Mouse (Mus musculus): Measurements from ENCODE around the gene Vav2.

The Vav2 gene

DNA sequence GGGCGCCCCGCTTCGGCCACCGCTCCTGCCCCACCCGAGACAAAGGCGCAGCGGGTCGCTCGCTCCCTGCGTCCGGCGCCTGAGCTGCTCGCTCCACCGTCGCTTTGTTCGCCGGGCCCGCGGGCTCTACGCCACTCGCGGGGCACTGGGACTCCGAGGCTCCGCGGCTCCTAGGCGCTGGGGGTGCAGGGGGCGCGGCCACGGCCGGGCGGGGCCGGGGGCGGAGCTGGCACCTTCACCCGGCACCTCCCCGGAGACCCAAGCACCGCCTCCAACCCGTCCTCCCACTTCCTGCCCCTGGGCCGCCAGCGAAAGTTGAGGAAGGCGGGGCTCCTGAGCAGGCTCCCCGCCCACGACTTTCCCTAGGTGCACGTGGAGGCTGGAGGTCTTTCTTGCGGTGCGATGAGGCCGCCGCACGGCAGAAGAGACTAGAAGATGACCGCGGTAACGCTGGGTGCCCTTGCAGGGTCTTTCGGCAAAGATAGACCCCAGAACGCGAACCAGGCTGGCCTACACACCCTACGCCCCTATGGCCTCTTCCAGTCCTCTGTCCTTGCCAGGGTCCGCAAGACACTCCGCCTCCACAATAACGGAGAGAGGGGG, at the start of gene Vav2:
Gene Vav2 (minus strand): TSS at position 179 of the 603 bp plus-strand sequence.
- peak; percentile 93 for DNase-seq (ENCODE audit: low spot score)

GRCm38 (mm10) chr2:27475495-27476302, 48.9 kb upstream of the Vav2 start:
- peak; percentile 93 for DNase-seq (ENCODE audit: low spot score)

DNA sequence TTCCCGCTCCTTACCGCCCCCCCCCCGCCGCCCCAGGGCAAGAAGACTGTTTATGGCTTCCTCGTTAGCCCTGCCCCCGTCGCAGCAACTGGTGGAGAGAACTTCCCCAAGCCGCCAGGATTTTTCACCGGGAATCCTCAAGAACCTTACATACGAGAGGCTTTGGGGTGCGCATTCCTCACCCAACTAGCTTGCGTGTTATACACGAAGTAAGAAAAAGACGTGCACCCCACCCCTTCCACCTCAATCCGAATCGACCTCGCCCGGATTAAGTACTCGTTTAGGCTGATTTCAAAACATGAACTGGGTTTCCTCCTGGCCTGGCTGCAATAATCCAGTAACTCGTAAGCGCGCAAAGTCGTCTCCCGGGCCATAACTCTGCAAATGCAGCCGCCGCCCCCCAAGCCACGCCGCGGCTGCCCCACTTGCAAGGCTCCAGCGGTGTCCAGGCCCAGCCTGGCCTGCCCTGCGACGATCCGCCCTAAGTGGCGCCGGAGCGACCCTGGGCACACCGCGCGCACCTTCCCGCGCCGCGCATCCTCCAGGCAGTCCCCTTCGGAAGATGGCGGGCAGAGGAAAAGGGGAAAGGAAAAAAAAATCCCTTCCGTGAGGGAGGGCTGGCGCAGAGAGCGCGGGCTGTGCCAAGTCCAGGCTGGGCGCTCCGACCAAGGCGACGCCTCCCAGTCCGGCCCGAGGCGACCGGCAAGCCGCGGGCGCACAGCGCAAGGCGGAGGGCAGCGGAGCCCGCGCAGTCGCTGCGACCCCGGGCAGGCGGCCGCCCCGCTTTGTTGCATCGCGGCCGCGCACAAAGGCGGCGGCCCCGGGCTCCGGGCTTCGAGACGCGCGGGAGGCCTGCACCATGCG, 48.0 kb upstream of the Vav2 start:
- DNase-seq (ENCODE audit: low spot score): no peak

GRCm38 (mm10) chr2:27473911-27474310, 47.1 kb upstream of the Vav2 start:
- DNase-seq (ENCODE audit: low spot score): no peak

GRCm38 (mm10) chr2:27473061-27473765, 46.4 kb upstream of the Vav2 start:
- DNase-seq (ENCODE audit: low spot score): no peak

DNA sequence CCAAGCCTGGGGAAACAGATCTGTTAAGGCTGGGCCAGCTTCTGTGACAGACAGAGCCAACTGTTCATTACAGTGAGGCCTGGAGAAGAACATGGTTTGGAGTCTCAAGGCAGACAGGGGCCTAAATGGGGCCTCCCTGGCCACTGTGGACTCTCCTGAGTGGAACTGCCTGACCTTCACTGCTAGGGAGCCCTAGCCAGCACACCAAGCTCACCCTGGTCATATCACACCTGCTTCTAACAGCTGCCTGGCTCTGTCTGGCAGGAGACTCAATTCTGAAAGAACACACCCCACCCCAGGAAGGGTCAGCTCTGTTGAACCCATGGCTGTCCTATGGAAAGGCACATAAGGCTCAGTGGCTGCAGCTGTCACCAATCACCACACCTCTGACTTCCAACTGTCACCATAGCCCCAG, 44.3 kb upstream of the Vav2 start:
- no peak for DNase-seq (ENCODE audit: low spot score)

DNA sequence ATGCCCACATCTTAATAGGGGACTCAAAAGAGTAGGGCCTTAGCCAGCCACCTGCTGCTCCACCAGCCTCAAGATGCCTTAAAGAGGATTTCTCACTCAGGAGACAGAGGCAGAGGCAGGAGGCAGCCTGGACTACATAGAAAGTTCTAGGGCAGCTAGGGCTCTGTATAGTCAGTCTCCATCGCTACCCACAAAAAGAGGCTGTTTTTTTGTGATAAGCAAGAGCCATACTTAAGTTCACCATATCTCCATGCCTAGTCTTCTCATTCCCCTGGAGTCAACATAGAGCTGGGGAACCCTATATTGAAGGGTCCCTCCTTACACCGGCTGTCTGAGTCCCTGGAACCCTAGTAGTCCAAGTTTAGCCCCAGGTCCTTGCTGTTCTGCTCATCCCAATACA, 43.7 kb upstream of the Vav2 start:
- no peak for DNase-seq (ENCODE audit: low spot score)

DNA sequence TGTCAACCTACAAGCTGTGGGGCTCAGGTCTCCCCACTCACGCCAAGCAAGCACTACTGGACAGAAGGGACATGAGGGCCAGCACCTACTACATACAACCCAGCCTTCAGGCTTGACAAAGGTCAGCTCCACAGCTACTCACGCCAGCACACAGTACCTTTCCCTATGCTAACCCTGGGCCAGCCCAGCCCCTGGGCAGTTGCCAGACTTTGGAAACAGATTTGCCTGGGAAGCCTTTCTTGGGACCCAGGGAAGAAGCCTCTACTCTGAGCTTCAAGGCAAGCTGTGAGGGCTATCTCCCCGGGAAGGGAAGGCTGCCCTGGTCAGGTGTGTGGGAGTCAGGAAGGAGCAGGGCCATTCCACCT, 43.1 kb upstream of the Vav2 start:
- no peak for DNase-seq (ENCODE audit: low spot score)

GRCm38 (mm10) chr2:27469292-27469990, 42.6 kb upstream of the Vav2 start:
- no peak for DNase-seq (ENCODE audit: low spot score)

DNA sequence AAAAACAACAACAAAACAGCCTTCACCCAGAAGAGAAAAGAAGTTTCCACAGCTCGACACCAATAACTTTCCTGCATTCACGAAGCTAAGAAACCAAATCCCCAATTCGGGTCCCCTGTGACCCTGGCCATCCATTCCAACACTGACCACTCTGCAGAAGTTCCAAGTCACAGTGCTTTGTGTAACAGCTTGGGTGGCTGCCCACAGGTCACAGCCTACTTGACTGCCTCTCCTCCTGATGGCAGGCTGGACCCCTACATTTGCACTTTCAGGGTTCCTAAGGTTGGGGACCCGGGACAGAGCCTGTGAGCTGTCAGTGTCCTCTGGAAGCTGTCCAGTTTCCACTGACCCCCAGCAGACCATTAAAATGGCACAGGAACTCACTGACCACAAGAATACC, 36.1 kb upstream of the Vav2 start:
- DNase-seq (ENCODE audit: low spot score): no peak

DNA sequence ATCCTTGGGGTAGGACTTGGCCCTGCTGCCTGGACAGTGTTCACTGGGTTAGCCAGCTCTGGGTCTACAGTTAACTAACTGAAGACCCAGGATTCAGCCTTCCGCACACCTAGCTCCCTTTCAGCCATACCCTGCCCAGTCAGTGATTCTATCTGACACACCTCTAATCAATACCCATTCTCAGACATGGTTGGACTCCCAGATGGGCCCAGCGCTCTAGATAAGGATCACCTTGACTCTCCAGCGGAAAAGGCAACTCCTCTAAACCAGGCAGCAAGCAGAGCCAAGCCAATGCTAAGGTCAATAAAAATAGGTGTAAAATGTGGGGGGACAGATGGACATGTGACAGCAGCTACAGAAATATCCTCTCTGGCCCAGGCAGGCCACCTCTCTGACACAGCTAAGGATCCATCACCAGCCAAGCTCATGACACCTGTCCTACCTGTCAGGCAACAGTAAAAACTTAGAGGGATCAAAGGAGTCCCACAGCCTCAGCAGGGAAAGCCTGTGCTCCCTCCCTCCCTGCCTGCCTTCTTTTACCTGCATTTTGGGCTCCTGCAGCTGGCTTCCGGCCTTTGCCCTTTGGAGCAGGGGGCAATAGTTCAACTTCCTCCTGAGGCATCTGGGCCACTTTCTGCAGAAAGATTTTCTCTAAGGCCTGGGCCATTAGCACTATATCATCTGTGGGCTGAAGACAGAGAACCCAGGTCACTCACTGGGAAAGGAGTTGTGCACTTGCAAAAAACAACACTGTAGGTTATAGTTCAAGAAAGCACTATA, 35.2 kb upstream of the Vav2 start:
- no peak for DNase-seq (ENCODE audit: low spot score)

DNA sequence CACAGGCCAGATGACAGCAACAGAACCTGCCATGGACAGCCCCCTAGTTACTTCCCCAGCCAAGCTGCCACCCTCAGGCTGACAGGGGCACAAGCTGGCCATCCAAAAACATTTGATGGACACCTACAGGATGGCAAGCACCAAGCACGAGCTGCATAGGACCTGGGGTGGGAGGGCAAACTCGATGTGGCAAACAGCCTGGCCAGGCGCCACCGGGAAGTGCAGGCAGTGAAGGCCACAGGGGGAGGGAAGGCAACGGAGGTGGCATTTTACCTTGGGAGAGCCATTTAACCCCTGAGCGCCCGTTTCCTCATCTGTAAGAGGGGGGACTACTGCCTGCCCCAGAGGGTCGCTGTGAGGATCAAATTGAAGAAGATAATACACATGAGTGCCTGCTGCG, 33.8 kb upstream of the Vav2 start:
- no peak for DNase-seq (ENCODE audit: low spot score)

GRCm38 (mm10) chr2:27460163-27460562, 33.3 kb upstream of the Vav2 start:
- DNase-seq (ENCODE audit: low spot score): no peak

DNA sequence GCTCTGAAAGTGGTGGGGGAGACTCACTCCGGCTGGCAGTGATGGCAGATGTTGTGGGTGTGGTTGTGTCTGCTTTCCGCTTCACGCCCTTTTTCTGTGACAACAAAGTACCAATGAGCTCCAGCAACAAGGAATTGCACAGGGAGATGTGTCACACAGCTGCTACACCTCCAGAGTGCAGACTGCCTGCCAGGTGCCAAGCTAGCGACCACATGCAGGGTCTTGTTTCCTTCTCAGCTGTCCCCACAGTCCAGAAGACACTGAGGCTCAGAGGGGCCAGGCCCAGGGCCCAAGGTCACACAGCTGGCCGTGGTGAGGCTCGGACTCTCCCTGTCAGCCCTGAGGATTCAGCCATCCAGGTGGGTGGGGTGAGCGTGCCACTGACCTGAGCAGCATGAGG, 32.9 kb upstream of the Vav2 start:
- DNase-seq (ENCODE audit: low spot score): no peak

DNA sequence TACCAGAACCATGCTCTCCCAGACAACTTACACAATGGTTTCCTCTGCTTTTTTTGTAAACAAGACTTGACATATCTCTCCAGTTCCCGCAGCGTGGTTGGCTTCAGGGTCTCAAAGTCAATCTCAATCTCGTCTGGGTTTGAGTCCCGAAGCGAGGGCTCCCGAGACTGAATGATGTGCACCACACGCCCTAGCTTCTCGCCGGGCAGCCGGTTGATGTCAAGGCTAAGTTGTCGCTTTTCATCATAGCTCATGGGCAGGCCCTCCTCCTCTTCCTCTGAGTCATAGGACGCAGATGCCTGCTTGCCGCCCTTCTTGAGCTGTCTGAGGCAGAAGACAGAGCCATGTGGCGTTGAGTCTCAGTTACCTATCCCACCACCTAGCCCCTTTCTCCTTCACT, 23.4 kb upstream of the Vav2 start:
- DNase-seq (ENCODE audit: low spot score): no peak

GRCm38 (mm10) chr2:27447782-27448181, 20.9 kb upstream of the Vav2 start:
- DNase-seq (ENCODE audit: low spot score): no peak

DNA sequence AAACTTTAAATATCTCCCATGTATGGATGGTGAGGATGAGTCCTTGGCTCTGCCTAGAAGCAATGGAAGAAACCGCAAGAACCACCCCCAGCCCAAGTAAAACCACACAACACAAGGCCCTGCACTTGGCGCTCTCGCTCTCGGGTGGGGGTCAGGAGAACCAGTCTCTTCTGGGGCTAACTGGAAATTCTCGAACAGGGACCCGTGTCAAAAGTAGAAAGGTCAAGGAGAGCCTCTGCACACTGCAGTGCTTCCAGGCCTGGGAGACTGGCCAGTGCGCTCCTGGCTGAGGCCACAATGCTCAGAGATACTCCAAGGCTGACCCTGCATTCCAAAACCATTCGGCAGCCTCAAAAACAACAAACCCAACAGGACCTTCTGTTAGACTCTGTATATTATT, 20.0 kb upstream of the Vav2 start:
- DNase-seq (ENCODE audit: low spot score): peak; percentile 66

DNA sequence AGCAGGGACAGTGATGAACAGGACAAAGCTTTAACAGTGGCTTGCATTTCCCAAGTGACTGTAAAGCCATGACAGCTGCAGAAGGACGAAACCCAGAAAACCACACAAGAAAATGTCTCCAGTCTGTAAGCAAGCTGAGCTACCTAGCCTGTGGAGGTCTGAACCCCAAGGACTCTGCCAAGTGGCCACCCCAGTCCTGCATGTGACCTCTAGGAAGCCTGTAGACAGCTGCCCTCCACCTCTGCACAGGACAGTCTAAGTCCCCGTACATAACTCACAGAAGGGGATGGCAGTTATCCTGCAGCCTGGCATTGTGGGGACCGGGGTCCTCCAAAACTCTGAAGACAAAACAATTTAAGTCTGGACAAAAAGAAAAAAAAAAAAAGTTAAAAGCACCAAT, 19.1 kb upstream of the Vav2 start:
- no peak for DNase-seq (ENCODE audit: low spot score)

DNA sequence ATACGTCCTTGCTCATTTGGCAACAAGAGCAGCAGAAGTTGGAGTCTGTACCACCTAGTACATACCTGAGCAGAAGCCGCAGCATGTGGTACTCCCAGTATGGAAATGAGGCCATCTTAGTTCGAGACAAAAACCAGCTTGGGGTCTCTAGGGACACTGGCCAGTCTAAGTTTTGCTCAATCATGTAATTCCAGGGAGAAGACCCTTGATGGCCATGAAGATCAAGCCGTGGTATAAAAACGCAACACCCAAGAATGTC, 16.5 kb upstream of the Vav2 start:
- DNase-seq (ENCODE audit: low spot score): no peak

DNA sequence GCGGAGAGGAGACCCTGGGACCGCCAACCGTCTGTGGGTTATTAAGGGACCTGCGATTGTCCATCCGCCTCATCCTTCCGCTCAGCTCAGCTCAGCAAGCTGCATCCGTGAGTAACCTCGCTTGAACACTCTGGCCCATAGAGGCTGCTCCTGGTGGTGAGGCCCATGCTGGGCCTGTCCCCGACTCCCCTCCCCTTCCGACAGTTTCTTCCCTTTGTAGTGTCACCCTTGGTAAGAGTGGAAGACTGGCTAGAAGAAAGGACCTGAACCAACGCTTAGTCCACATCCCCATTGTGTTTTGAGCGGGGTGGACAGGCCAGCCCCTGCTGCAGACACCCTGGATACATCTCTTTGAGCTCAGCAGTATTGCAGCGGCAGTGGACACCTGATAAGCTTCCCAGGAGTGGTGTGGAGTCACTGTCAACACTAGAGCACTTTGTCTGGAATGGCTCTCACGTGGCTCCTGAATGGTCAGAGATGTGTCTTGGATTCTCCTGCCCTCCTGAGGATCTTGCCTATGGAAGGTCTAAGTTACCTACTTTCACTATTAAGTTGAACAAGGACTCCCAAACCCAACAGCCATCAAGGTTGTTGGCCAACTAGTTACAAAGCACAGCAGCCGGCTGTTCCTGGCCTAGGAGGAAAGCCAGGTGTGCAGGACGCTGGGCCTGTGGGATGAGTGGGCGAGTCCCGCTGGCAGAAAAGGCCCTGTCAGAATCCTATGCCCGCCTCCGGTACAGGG, 16.0 kb upstream of the Vav2 start:
- DNase-seq (ENCODE audit: low spot score): no peak

Measured in ovary, adult 18-20 months (tissue).